Mouse (Mus musculus): ENCODE data around the gene Gm8909.
"Not testable (repeated sequence)": the region's sequence is repeated elsewhere in the genome, so short reads cannot be mapped to it uniquely, and the experiment has no call there.

Gm8909 gene

DNA sequence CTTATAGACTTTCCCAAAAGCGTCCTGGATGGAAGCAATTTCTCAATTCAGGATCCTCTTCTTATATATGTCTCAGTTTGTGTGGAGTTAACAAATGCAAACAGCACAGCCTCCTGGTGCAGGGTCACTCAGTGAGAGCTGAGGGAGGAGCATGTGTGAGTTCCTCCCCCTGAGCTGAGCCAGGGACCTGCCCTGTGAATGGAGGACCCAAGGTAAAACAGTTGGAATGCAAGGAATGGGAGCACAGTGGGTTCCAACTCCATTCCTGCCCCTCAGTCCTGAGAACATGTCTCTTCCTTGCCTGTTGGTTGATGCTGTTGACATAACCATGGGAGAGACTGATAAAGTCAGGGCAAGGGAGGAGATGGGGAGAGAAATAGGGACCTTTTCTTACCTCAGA lies 757 bp upstream of the Gm8909 start:
- in situ Hi-C loops (cut with MboI; ENCODE audit: low pct_unique_long_range_greater_than_20kb in 1 of 2, low sequenced_read_pairs in 2 of 2, unreplicated experiment in 1 of 2): not testable (repeated sequence)

DNA sequence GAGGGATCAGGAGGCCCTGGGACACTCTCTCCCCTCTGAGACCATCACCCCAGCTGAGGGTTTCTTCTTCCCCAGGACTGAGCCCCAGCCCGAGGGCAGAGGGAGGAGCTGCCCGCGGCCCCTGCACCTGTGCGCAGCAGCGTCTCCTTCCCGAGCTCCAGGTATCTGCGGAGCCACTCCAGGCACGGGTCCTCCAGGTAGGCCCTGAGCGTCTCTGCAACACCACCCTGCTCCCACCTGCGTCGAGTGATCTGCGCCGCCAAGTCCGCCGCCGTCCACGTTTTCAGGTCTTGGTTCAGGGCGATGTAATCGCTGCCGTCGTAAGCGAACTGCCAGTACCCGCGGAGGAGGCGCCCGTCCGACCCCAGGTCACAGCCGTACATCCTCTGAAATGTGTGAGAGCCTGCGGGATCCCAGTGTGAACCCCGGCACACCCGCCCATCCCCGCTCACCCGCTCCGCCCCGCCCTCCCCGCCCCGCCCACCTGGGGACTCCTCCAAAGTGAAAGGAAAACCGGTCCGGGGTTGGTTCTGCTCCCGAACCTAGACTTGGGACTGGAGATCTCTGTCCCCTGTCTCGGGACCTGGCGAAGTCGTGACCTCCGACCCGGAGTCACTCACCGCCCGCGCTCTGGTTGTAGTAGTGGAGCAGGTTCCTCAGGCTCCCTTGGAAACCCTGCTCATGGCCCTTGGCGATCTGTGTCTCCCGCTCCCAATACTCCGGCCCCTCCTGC lies 865 bp downstream of the Gm8909 start:
- in situ Hi-C loops (cut with MboI; ENCODE audit: low pct_unique_long_range_greater_than_20kb in 1 of 2, low sequenced_read_pairs in 2 of 2, unreplicated experiment in 1 of 2): no loop called here

DNA sequence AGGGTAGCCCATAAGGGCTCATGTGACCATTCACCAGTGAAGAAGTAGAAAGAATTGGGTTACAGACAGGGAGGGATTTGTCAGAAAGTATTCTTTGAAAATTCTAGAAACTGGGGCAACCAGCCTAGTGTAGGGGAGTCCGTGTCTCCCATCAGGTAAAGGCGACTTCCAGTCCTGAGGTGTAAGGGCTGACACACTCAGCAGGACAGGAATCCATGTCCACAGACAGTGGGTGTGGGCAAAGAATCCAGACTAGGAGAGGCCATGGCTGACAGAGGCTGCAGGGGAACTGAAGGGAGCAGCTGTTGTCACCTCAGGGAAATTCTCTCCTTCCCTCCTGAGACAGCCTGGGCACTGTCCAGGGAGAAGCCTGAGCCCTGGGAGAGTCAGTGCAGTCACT lies 1.4 kb downstream of the Gm8909 start:
- in situ Hi-C loops (cut with MboI; ENCODE audit: low pct_unique_long_range_greater_than_20kb in 1 of 2, low sequenced_read_pairs in 2 of 2, unreplicated experiment in 1 of 2): not testable (repeated sequence)

DNA sequence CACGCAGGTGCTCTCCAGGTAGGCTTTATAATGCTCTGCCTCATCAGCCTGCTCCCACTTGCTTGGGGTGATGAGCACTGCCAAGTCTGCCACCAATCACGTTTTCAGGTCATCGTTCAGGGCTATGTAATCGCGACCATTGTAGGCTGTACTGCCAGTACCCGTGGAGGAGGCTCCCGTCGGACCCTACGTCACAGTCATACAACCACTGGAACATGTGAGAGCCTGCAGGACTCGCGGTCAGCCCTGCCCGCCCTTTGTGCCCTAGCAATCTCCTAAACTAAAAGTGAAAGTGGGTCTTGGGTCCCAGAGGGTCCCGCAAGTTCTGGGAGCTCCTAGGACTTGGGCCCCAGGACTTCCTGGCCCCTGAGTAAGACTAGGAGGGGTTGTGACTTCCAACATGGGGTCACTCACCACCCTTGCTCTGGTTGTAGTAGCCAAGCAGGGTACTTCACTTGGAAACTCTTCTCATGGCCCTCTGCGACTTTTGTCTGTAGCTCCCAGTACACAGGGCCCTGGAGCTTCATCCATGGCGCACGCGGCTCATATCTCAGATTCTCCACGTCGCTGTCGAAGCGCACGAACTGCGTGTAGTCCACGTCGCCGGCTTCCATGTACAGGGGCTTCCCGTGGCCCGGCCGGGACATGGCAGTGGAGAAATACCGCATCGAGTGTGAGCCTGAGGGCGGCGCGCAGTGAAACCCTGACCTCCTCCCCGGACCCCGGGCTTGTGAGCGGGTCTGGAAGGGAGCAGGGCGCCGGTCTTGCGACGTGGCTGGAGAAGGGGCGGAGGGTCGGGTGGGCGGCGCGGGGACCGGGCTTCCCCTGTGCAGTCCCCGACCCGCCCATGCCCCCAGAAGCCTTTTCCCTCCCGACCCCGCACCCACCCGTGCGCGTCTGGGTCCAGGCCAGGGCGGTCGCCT lies 6.9 kb downstream of the Gm8909 start:
- in situ Hi-C loops (cut with MboI; ENCODE audit: low pct_unique_long_range_greater_than_20kb in 1 of 2, low sequenced_read_pairs in 2 of 2, unreplicated experiment in 1 of 2): no loop called here

DNA sequence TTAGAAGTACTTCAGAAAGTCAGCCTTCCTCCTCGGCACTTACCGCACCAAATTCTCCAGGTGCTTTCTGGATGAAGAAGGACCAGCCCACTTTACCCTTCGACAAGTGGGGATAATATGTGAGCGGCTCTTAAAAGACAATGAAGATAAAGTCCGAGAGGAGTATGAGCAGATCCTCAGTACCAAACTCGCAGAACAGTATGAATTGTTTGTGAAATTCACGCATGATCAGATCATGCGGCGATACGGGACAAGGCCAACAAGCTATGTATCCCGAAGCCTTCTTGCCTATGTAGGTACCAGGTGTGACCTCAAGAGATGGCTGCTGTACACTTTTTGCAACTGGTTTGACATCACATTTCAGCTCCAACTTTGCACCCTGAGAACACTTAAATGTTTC lies 10.1 kb downstream of the Gm8909 start:
- in situ Hi-C loops (cut with MboI; ENCODE audit: low pct_unique_long_range_greater_than_20kb in 1 of 2, low sequenced_read_pairs in 2 of 2, unreplicated experiment in 1 of 2): not testable (repeated sequence)

DNA sequence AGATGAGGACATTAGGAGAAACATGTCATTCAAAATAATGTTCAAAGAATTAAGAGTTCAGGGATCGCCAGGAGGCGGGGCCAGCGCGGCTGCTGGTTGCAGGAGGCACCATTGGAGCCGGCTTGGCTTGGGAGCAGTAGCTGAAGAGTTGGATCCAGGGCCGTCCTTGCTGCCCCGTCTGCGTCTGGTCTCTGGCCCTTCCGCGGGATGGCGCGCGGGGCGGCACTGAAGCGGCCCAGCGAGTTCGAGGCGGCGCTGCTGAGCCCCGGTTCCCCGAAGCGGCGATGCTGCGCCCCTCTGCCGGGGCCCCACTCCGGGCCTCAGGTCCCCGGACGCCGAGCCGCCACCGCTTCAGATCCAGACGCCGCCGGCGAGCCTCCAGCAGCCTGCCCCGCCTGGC lies 10.6 kb downstream of the Gm8909 start:
- in situ Hi-C loops (cut with MboI; ENCODE audit: low pct_unique_long_range_greater_than_20kb in 1 of 2, low sequenced_read_pairs in 2 of 2, unreplicated experiment in 1 of 2): not testable (repeated sequence)

DNA sequence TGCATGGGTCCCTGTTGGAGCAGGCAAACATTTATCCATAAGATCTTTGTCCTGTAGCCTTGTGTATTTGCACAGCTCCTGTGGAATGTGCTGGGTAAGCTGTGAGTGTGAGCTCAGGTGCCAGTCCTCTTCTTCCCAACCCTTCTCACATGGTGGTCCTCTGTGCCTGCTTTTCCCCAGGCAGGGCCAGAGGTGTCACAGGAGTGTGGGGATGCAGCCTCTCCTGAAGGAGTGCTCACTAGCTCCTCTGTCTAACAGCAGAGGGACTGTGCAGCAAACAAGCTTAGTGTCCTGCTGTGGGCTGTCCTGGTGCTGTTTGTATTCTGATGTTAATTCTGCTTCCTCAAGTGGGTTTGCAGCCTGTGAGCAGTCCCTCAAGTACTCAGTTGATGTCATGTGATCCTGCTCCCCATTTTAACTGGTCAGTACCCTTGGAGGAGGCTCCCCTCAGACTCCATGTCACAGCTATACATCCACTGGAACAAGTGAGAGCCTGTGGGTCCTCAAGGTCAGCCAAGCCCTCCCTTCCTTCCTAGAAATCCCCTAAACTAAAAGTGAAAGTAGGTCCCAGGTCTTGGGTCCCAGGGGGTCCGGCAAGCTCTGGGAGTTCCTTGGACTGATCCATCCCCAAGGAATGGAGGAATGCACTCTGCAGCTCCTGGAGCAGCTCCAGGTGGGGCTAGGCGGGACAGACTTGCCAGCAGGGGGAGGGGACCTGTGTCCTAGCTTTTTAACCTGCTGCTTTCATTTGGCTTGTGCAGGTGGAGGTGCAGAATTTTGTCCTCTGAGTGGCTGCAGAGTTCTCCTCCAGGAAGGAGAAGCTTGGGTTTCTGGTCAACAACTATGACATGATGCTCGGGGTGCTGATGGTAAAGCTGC lies 13.8 kb downstream of the Gm8909 start:
- in situ Hi-C loops (cut with MboI; ENCODE audit: low pct_unique_long_range_greater_than_20kb in 1 of 2, low sequenced_read_pairs in 2 of 2, unreplicated experiment in 1 of 2): no loop called here

DNA sequence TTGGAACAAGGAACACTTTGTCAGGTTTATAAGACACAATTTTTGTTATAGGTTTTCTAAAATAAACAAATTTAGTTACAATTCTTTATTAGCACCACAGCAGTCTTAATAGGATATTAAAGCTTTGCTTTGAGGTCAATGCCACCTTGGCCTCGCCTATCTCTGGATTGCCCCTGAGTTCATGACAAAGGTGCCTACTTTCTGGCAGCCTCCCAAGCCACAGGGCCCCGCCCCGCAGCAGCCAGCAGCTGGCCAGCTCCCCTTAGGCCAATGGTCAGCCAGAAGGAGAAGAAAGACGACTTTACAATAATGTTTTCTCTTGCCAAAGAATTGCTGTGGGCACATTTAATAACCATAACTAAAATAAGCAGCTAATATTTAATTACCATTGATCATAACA lies 17.1 kb downstream of the Gm8909 start:
- in situ Hi-C loops (cut with MboI; ENCODE audit: low pct_unique_long_range_greater_than_20kb in 1 of 2, low sequenced_read_pairs in 2 of 2, unreplicated experiment in 1 of 2): not testable (repeated sequence)

DNA sequence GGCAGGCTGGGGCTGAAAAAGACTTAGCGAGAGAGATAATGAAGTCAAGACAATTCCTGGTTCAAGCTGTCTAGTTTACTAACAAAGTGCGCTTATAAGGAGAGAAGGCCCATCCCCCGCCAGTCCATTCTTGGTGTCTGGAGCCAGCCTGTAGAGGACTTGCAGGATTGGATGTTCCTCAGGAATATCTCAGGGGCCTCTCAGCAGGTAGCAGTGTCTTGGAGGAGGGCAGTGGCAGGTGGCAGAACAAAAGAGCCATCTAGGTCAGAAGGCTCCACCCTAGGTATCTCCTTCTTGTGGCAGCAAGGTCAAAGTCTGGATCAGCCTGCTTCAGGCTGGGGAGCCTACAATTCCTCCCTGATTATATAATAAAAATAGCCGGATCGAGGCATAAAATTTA lies 19.9 kb downstream of the Gm8909 start:
- in situ Hi-C loops (cut with MboI; ENCODE audit: low pct_unique_long_range_greater_than_20kb in 1 of 2, low sequenced_read_pairs in 2 of 2, unreplicated experiment in 1 of 2): not testable (repeated sequence)

DNA sequence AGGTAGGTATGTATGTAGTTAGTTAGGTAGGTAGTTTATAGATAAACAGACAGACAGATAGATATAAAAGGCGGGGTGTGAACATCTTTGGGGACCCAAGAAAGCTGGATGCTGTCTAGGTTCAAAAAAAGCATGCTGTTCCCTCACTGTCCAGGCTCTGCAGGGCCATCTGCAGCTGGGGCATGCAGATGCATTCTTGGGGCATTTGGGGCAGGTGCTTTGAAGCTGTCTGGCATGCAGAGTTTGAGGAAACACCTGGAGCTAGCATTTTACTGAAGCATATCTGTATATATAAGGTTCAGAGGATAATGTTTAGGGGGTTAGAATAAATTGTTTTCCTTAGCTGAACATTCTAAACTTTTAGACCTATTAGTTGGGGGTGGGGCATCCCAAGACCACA lies 21.4 kb downstream of the Gm8909 start:
- in situ Hi-C loops (cut with MboI; ENCODE audit: low pct_unique_long_range_greater_than_20kb in 1 of 2, low sequenced_read_pairs in 2 of 2, unreplicated experiment in 1 of 2): not testable (repeated sequence)

DNA sequence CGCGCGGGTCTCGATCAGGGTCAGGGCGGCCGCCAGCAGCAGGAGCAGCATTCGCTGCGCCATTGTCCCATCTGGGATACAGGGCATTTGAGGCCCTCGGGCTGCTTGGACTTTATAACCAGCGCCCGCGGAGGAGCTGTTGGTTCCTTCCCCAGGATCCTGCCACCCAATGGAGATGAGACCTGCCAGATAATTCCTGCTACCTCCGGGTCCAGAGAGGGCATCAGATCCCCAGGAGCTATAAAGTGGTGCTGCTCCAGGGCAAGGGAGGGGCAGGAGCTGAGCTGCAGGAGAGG lies 22.5 kb downstream of the Gm8909 start:
- in situ Hi-C loops (cut with MboI; ENCODE audit: low pct_unique_long_range_greater_than_20kb in 1 of 2, low sequenced_read_pairs in 2 of 2, unreplicated experiment in 1 of 2): not testable (repeated sequence)

DNA sequence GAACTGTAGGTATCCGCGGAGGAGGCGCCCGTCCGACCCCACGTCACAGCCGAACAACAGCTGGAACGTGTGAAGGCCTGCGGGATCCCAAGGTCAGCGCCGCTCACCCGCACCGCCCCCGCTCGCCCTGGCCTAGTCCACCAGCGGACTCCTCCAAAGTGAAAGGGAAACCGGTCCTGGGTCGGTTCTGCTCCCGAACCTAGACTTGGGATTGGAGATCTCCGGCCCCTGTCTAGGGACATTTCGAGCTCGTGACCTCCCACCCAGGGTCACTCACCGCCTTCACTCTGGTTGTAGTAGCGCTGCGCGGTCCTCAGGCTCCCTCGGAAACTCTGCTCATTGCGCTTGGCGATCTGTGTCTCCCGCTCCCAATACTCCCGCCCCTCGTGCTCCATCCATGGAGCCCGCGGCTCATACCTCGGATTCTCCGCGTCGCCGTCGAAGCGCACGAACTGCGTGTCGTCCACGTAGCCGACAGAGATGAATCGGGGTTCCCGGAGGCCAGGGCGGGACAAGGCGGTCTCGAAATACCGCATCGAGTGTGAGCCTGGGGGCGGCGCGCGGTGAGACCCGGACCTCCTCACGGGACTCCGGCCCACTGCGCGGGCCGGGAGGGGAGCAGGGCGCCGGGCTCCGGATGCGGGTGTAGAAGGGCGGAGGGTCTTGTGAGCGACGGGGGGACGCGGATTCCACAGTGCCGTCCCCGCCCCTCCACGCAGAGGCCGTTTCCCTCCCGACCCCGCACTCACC lies 23.1 kb downstream of the Gm8909 start:
- in situ Hi-C loops (cut with MboI; ENCODE audit: low pct_unique_long_range_greater_than_20kb in 1 of 2, low sequenced_read_pairs in 2 of 2, unreplicated experiment in 1 of 2): no loop called here

DNA sequence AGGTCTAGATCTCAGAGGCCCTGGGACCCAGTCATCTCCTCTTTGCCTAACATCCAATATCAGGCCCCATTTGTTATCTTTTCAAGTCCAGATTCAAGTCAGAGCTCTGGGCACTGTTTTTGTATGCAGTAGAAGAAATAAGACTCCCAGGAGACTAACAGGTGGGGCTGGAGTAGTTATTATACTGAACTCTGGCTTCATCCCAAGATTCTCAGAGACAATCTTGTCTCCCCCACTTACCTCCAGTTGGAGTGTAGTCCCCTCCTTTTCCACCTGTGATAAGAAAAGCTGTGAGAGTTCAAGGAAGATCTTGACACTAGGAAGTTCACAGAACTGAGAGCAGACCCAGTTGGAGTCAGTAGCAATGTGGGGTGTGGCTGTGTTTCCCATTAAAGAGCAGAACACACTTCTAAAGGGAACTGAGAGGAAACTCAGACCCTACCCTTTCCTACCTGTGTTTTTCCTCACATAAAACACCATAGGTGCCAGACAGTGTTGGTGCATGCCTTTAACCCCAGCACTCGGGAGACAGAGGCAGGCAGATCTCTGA lies 32.0 kb downstream of the Gm8909 start:
- in situ Hi-C loops (cut with MboI; ENCODE audit: low pct_unique_long_range_greater_than_20kb in 1 of 2, low sequenced_read_pairs in 2 of 2, unreplicated experiment in 1 of 2): loop anchor here (10.0 kb wide), 1 partner anchor 72 kb away; no protein-coding TSS in a partner anchor

DNA sequence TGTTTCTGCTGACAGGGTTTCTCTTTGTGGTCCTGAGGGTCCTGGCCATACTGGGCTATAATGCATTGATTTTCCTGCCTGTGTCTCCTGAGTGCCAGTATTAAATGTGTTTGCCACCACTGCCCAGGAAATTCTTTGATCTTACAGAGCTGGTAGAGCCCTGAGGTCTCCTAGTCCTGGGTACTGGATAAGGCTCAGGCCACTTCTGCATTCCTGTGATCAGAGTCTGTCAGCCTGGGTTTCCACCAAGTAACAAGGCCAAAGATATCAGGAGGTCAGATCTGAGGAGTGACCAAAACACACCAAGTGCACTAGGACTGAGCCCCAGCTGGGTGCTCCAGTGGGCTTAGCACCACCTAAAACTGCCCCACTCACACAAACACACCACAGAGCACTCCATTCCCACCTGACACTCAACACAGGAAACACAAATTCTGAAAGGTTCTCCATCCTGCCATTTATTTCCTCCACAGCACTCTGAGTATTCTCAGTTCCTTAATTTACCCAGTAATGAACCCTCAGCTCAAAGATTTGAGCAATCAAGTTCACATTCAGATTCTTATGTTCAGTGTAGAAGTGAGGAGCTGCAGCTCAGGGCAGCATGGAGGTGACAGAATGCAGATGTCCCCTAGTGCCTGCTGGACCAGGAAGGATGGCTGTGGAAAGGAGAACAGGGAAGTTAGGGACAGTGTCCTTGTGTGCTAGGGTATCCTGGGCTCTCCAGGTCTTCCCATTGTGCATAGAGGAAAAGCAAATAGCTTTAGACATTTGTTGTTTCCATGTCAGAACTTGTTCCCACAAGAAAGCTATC lies 32.7 kb downstream of the Gm8909 start:
- in situ Hi-C loops (cut with MboI; ENCODE audit: low pct_unique_long_range_greater_than_20kb in 1 of 2, low sequenced_read_pairs in 2 of 2, unreplicated experiment in 1 of 2): loop anchor here (10.0 kb wide), 1 partner anchor 71 kb away; no protein-coding TSS in a partner anchor

DNA sequence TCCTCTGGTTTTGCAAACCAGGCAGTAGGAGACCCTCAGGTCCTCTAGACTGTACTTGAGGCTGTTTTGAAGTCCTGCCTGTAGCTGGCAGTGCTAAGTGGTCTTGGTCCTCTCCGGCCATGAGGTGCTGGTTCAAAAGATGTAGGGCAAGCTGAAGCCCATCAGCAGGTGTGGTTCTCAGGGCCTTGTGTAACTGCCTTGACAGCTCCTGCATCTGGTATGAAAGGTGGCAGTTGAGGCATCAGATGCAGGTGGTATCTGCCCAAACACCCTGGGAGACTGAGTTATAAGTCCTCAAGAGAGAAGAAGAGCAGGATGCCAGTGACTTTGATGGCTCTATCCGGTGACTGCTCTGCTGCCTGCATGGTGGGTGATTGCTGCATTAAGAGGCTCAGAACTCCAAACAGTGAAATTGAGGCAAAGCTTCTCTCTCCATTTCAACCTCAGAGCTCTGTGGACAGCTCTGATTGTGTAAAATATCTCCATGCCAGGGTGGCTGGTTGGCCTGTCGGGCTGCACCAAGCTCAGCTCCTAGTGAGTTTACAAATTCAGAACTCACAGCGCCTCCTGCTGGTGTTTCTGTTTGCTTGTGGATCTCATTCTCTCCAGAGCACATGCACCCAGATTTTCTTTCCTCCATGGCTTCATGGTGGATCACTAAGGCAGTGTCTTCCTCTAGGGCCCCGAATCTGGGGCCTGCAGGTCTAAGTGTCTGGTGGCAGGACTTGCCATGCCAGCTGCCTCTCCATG lies 36.6 kb downstream of the Gm8909 start:
- in situ Hi-C loops (cut with MboI; ENCODE audit: low pct_unique_long_range_greater_than_20kb in 1 of 2, low sequenced_read_pairs in 2 of 2, unreplicated experiment in 1 of 2): loop anchor here (10.0 kb wide), 1 partner anchor 67 kb away; no protein-coding TSS in a partner anchor

DNA sequence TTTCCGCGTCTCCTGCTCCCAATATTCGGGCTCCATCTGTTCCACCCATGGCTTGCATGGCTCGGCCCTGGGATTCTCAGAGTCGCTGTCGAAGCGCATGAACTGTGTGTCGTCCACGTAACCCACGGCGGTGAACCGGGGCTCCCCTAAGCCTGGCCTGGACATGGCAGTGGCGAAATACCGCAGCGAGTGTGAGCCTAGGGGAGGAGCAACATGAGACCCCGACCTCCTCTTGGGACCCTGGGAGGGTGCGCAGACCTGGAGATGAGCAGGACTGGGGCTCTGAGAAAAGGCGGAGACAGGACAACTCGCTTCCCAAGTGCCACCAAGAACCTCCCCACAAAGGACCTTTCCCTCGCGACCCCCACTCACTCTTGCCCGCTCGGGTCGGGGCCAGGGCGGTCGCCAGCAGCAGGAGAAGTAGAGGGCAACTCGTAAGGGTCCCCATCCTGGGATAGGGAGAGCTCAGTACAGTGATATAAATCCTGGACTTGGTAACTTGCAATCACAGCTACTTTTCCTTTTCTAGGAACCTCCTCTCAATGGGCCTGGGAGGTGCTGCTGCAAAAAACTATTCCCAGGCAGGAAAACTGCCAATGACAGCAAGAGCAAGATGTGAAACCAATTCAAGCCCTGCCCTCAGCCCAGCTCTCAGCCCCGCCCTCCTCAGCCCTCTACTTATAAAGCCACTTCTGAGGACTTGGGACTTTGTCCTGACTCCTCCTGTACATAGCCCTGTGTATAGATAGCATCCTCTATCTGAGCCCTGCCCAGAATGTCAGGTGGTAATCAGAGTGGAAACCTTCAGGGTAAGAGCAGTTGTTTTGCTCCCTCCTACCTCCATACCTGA lies 39.1 kb downstream of the Gm8909 start, which contains the start of gene Gm7030:
Gm7030 (minus strand) TSS at position 458 of the 850 bp plus-strand sequence.
- in situ Hi-C loops (cut with MboI; ENCODE audit: low pct_unique_long_range_greater_than_20kb in 1 of 2, low sequenced_read_pairs in 2 of 2, unreplicated experiment in 1 of 2): not testable (repeated sequence)

All from mouse embryonic stem cell (cell line).